Mouse (Mus musculus) heart, embryonic 12.5 days (tissue): ENCODE measurements around the gene Cxcl13. TPM values are rescaled to one million over a fixed set of nuclear protein-coding genes. Genes with fewer than 3 reads are reported as not detected.

ENCODE experiments used
- ATAC-seq: fragments of 200-750 bp; cut with Nextera tagmentation; 2 replicates; pipeline ENCODE4 v1.8.0; 2017; ENCODE audit warnings: moderate TSS enrichment, moderate library complexity; ENCODE audit not compliant: insufficient number of reproducible peaks, low FRiP score
- H3K27ac ChIP-seq: fragments of 300-500 bp; sonication (generic); 2 replicates; pipeline ENCODE4 v1.5.1; 2016; ENCODE audit warnings: mild to moderate bottlenecking, moderate library complexity; ENCODE audit not compliant: poor library complexity, severe bottlenecking
- H3K27me3 ChIP-seq: fragments of 300-500 bp; sonication (generic); replicated peaks from 2 replicates; pipeline ENCODE4 v1.6.1; 2016; ENCODE audit warnings: mild to moderate bottlenecking, moderate library complexity
- H3K36me3 ChIP-seq: fragments of 300-500 bp; sonication (generic); 2 replicates; pipeline ENCODE4 v1.6.1; 2016; ENCODE audit warnings: mild to moderate bottlenecking, moderate library complexity
- H3K4me1 ChIP-seq: fragments of 300-500 bp; sonication (generic); replicated peaks from 2 replicates; pipeline ENCODE4 v1.6.1; 2016; ENCODE audit warnings: mild to moderate bottlenecking
- H3K4me2 ChIP-seq: fragments of 300-500 bp; sonication (generic); 2 replicates; pipeline ENCODE4 v1.6.1; 2016; ENCODE audit warnings: mild to moderate bottlenecking, moderate library complexity
- H3K4me3 ChIP-seq: fragments of 300-500 bp; sonication (generic); 2 replicates; pipeline ENCODE4 v1.5.1; 2016; ENCODE audit warnings: mild to moderate bottlenecking
- H3K9ac ChIP-seq: fragments of 300-500 bp; sonication (generic); 2 replicates; pipeline ENCODE4 v1.6.1; 2016; ENCODE audit warnings: mild to moderate bottlenecking, moderate library complexity
- H3K9me3 ChIP-seq: fragments of 300-500 bp; sonication (generic); replicated peaks from 2 replicates; pipeline ENCODE4 v1.6.1; 2016; ENCODE audit warnings: mild to moderate bottlenecking, moderate library complexity
- WGBS: fragments of 180-500 bp; shearing (Covaris S2); methylation state at CpG from one replicate; pipeline ENCODE4 v1.1.7; 2016; 5-methylcytosine and 5-hydroxymethylcytosine counted together
- polyA plus RNA-seq: library from polyadenylated mRNA; unstranded; fragments of >200 nt; fragmentation: Nextera tagmentation; extraction: Ambion mirVana; gene quantifications from 2 replicates; pipeline ENCODE4 v1.2.1, GENCODE M21; 2016

Cxcl13 gene
- polyA plus RNA-seq, 1 experiment from 2014 or later = 0.84 TPM

DNA sequence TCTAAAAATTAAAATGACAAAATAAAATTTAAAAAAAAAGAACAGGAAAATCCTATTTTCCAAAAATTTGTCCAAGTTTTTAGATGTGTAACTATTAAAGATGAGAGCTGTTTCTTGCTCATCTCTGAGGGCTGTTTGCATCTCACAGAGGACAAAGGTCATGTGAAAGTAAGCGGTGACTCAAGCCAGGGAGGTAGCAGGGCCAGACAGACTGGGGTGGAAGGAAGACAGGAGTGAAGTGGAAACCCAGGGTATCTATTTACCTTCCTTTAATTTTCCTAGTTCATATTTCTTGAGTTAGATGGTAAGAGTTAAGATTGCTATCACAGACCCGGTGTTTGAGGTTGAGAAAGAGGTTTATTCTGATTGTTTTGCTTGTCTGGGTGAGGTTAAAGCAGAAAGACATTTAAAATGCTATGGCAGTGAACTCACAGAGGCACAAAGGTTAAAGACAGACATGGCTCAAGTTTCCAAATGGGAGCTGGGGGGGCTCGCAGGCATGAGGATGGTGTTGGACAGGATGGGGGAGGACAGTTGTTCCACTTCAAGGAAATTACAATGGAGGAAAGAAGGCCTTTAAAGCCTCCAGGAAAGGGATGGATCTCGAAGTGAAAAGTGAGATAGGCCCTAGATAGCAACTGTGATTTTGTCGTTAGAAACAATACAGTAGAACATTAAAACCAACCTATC is 27.2 kb downstream of the Cxcl13 start:
- Histone ChIP-seq H3K27me3 (no peaks in the 10 kb centered on the region), H3K4me2 (no peak overlapping the region), H3K9me3 (no peaks in the 10 kb centered on the region), H3K4me3 (no peak overlapping the region), H3K4me1 (no peaks in the 10 kb centered on the region), H3K27ac (no peak overlapping the region), H3K36me3 (no peaks in the 10 kb centered on the region), H3K9ac (no peak overlapping the region)
- 65% methylated on average over 5 of the region's 5 CpGs for WGBS
- no peak for ATAC-seq

DNA sequence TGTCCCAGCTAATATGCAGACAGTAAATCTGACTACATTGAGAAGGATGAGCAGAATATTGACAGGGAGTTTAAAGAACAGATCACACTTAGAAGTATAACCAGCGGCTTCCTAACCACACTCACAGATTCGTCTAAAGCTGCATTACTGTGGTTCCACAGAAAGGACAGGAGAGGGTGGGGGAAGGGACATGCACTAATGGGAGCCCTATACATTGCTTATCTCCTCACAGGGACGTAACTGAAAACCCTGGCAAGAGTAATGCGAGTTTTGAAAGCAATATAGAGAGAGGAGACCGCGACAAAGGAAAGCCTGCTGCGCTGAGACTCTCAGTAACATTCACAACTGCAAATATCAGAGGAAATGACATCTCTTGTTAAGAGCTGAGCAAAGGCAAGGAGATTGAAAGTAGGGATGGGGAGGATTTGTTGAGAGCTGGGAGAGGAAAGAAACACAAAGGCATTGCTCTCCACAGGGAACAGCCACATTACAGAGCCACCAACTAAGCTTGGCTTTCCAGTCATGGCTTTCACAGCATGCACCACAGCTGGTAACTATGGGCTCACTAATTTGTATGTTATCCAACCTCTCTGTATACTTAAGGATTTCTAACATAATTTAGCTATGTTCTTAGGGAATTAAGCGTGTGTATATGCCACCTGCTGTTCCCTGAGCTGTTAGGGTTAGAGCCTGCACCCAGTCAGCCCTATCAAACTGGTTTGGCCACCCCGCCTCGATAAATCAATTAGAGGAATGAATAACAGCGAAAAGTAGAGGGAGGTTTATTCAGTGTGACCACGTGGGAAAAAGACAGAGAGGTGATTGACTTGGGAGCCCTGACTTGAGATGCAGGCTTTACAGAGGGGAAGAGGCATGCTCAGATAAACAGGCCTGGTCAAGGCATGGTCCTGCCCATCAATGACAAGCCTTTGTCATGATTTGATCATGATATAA is 34.9 kb downstream of the Cxcl13 start:
- Histone ChIP-seq H3K4me3 (no peak overlapping the region), H3K9ac (no peak overlapping the region), H3K4me2 (peak overlapping the region; percentile 40), H3K36me3 (no peaks in the 10 kb centered on the region), H3K27me3 (no peaks in the 10 kb centered on the region), H3K9me3 (no peaks in the 10 kb centered on the region), H3K27ac (no peak overlapping the region), H3K4me1 (0 out of 2 replicates have a peak, but pooled peaks cover 6% of the 10 kb centered on the region)
- no peak for ATAC-seq
- 12% methylated on average over 12 of the region's 12 CpGs for WGBS

DNA sequence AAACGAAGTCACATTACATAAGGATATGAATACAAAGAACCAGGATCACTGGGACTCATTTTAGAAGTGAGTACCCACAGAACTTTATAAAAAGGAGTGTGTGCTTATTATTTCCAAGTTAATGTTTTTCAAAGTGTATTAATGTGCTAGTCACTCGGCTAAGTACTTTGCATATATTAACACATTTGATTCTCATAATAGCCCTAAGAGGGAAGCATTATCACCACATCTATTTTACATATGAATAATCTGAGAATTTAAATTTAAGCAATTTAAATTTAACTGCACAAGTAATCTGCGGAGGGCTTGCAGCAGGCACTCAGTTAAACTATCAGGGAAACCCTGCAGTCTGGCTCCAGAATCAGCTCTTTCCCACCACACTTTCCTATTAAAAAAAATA is 40.5 kb downstream of the Cxcl13 start:
- H3K36me3 ChIP-seq = no peaks in the 10 kb centered on the region
- ATAC-seq = no peak
- H3K4me1 ChIP-seq = no peaks in the 10 kb centered on the region
- H3K9ac ChIP-seq = no peak overlapping the region
- H3K27ac ChIP-seq = no peak overlapping the region
- no peak overlapping the region for H3K4me3 ChIP-seq
- no peaks in the 10 kb centered on the region for H3K9me3 ChIP-seq
- H3K4me2 ChIP-seq = no peak overlapping the region
- H3K27me3 ChIP-seq = no peaks in the 10 kb centered on the region
- 74% methylated on average over 3 of the region's 3 CpGs for WGBS

DNA sequence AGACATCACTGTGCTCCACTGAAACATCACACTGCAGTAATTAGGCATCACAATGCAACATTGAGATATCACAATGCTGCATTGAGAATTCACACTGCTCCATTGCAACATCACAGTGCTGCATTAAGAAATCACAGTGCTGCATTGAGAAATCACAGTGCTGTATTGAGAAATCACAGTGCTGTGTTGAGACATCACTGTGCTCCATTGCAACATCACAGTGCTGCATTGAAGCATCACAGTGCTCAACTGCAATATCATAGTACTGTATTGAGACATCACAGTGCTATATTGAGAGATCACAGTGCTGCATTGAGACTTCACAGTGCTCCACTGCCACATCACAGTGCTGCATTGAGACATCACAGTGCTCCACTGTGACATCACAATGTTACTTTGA is 46.6 kb downstream of the Cxcl13 start:
- Histone ChIP-seq H3K27me3 (no peaks in the 10 kb centered on the region), H3K4me3 (no peak overlapping the region), H3K4me1 (no peaks in the 10 kb centered on the region), H3K9ac (no peak overlapping the region), H3K27ac (no peak overlapping the region), H3K36me3 (no peaks in the 10 kb centered on the region), H3K9me3 (no peaks in the 10 kb centered on the region), H3K4me2 (no peak overlapping the region)
- no peak for ATAC-seq

DNA sequence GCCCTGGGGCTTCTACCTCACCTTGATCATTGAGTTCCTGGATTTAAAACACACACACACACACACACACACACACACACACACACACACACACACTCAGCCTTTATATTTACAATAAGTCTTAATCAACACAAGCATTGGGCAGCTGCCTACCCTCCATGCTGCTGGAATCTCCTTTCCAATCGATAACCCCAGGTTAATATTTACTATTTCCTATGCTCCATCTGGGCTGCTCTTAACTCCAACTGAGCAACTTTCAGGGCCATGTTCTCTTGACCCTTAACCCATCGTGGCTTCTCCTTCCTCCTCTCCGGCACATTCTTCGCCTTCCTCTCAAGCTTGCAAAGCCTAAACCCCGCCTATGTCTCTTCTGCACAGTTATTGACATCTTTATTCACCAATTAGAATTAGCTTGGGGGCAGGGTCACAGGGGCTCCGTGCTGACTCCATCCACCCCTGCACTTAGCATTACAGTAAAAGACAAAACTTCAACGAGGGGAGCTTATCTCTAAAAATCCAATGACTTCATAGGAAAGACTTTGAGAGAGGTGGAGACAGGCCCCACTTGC is 51.6 kb downstream of the Cxcl13 start:
- no peaks in the 10 kb centered on the region for H3K36me3 ChIP-seq
- H3K4me3 ChIP-seq = no peak overlapping the region
- no peaks in the 10 kb centered on the region for H3K27me3 ChIP-seq
- H3K9ac ChIP-seq = no peak overlapping the region
- 50% methylated on average over 7 of the region's 7 CpGs for WGBS
- H3K4me2 ChIP-seq = no peak overlapping the region
- H3K4me1 ChIP-seq = 0 out of 2 replicates have a peak, but pooled peaks cover 2% of the 10 kb centered on the region
- H3K9me3 ChIP-seq = no peaks in the 10 kb centered on the region
- no peak for ATAC-seq
- H3K27ac ChIP-seq = no peak overlapping the region

DNA sequence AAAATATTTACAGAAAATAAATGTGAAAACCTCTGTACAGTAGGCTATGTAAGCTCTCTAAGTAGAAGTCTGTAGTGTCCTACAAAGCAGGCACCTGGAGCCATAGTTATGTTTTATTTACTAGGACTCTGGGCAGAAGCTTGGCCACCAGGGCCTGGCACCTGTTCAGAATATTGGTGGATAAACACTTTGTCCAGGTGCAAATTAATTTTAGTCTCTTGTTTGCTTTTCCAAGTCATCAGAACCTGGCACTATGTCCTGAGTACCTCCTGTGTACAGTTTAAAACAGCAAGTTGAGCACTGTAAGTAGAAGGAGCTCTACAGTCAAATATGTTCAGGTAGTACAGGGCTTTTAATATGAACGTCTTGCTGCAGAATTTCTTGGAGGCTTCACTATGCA is 52.3 kb downstream of the Cxcl13 start:
- Histone ChIP-seq H3K9ac (no peak overlapping the region), H3K4me1 (0 out of 2 replicates have a peak, but pooled peaks cover 2% of the 10 kb centered on the region), H3K27ac (no peak overlapping the region), H3K36me3 (no peaks in the 10 kb centered on the region), H3K4me3 (no peak overlapping the region), H3K27me3 (no peaks in the 10 kb centered on the region), H3K4me2 (no peak overlapping the region), H3K9me3 (no peaks in the 10 kb centered on the region)
- 70% methylated on average over 1 of the region's 1 CpGs for WGBS
- no peak for ATAC-seq

Other genes starting within 250 kb of the Cxcl13 start
- gene Gm7978, start 220.8 kb upstream of the Cxcl13 start, polyA plus RNA-seq = not detected in 2 replicates
- not detected in 2 replicates for gene Gm7982, start 214.9 kb upstream of the Cxcl13 start, polyA plus RNA-seq
- gene E330014E10Rik, start 181.0 kb upstream of the Cxcl13 start, polyA plus RNA-seq = not detected in 2 replicates
- 16.8 and 17.6 TPM in 2 replicates for gene Cnot6l, start 207.2 kb downstream of the Cxcl13 start, polyA plus RNA-seq